Comparison of ENCODE assay signal across 12 mouse cellular contexts in genomic region chr7:75645156-75645933, GRCm38 (mm10).
DNase-seq lines count a peak whose midpoint lies in the region; ATAC-seq and TF ChIP-seq lines count a peak whose summit lies in the region.
"Had no signal": no experiment of that assay in that cellular context is flagged by ENCODE, and none has a peak within 500 bp of the region (broad histone marks: within the 10 kb centered on the region; RNA-seq: fewer than 3 reads in every experiment).

No protein-coding gene starts in this region.

- no peak overlapping the region for H3ac ChIP-seq in myocyte (ENCODE audit: control insufficient read depth, insufficient read length)

- 83% methylated on average over 5 of the region's 5 CpGs for WGBS in hindbrain, embryonic 14.5 days
- 84% methylated on average over 5 of the region's 5 CpGs for WGBS in hindbrain, embryonic 13.5 days
- WGBS in lung, embryonic 15.5 days: 71% methylated on average over 5 of the region's 5 CpGs
- WGBS in lung, adult 2 months: 57% methylated on average over 5 of the region's 5 CpGs
- WGBS in embryonic facial prominence, embryonic 14.5 days: 68% methylated on average over 5 of the region's 5 CpGs

- no peak for ATAC-seq in hindbrain, embryonic 14.5 days (ENCODE audit: low FRiP score)
- no peak for ATAC-seq in hindbrain, embryonic 13.5 days (ENCODE audit: low FRiP score)
- no peak for ATAC-seq in lung, embryonic 15.5 days (ENCODE audit: borderline replicate concordance, extremely low read depth, low FRiP score, low TSS enrichment)
- no peak for ATAC-seq in embryonic facial prominence, embryonic 14.5 days (ENCODE audit: low read depth)
- ATAC-seq in megakaryocyte progenitor cell, adult 5-6 weeks (replicated peaks; ENCODE audit: poor library complexity): no peak
- ATAC-seq: liver, embryonic 12.5 days had no signal

- H3K27me3 ChIP-seq in hindbrain, embryonic 14.5 days (ENCODE audit: control insufficient read depth, insufficient read depth, low read length): no peaks in the 10 kb centered on the region
- H3K27me3 ChIP-seq in hindbrain, embryonic 13.5 days: no peaks in the 10 kb centered on the region
- no peaks in the 10 kb centered on the region for H3K27me3 ChIP-seq in lung, embryonic 15.5 days
- H3K27me3 ChIP-seq in embryonic facial prominence, embryonic 14.5 days (replicated peaks; ENCODE audit: control insufficient read depth, insufficient read depth, low read length): no peaks in the 10 kb centered on the region
- H3K27me3 ChIP-seq in myocyte (ENCODE audit: control insufficient read depth, insufficient read depth, insufficient read length): no peaks in the 10 kb centered on the region
- H3K27me3 ChIP-seq: liver, embryonic 12.5 days had no signal

- intact Hi-C loops in left cerebral cortex, postnatal 10 days (cut with DNase I): no loop called here

- H3K9me3 ChIP-seq in hindbrain, embryonic 14.5 days (ENCODE audit: control insufficient read depth, low read length): no peaks in the 10 kb centered on the region
- no peaks in the 10 kb centered on the region for H3K9me3 ChIP-seq in hindbrain, embryonic 13.5 days
- no peaks in the 10 kb centered on the region for H3K9me3 ChIP-seq in lung, embryonic 15.5 days
- H3K9me3 ChIP-seq in embryonic facial prominence, embryonic 14.5 days (ENCODE audit: control insufficient read depth, low read length): no peaks in the 10 kb centered on the region
- H3K9me3 ChIP-seq: liver, embryonic 12.5 days; midbrain, embryonic 10.5 days had no signal

- no peak overlapping the region for H3K4me3 ChIP-seq in hindbrain, embryonic 14.5 days (replicated peaks; ENCODE audit: low read length)
- no peak overlapping the region for H3K4me3 ChIP-seq in hindbrain, embryonic 13.5 days
- H3K4me3 ChIP-seq in lung, embryonic 15.5 days: no peak overlapping the region
- no peak overlapping the region for H3K4me3 ChIP-seq in lung, adult 2 months (replicated peaks; ENCODE audit: extremely low read depth, low read depth, low read length)
- H3K4me3 ChIP-seq in embryonic facial prominence, embryonic 14.5 days (ENCODE audit: low read depth, low read length): peak overlapping the region; percentile 41; the same call in 1 of the 2 replicates
- peak overlapping the region; percentile 26 for H3K4me3 ChIP-seq in myocyte
- H3K4me3 ChIP-seq: liver, embryonic 12.5 days; midbrain, embryonic 10.5 days had no signal

- peak overlapping the region; percentile 61; the same call in 1 of the 2 replicates for H3K4me2 ChIP-seq in hindbrain, embryonic 14.5 days (replicated peaks)
- no peak overlapping the region for H3K4me2 ChIP-seq in hindbrain, embryonic 13.5 days
- no peak overlapping the region for H3K4me2 ChIP-seq in lung, embryonic 15.5 days
- H3K4me2 ChIP-seq in embryonic facial prominence, embryonic 14.5 days (ENCODE audit: low read depth, low read length): peak overlapping the region; percentile 47
- peak overlapping the region; percentile 57 for H3K4me2 ChIP-seq in myocyte (ENCODE audit: low read depth)
- H3K4me2 ChIP-seq: liver, embryonic 12.5 days had no signal

- no peak overlapping the region for H3K9ac ChIP-seq in hindbrain, embryonic 14.5 days
- no peak overlapping the region for H3K9ac ChIP-seq in hindbrain, embryonic 13.5 days
- no peak overlapping the region for H3K9ac ChIP-seq in lung, embryonic 15.5 days
- H3K9ac ChIP-seq in embryonic facial prominence, embryonic 14.5 days (ENCODE audit: low read depth, low read length): no peak overlapping the region
- H3K9ac ChIP-seq: liver, embryonic 12.5 days had no signal

- peaks cover 67% of the 10 kb centered on the region for H3K79me2 ChIP-seq in myocyte (ENCODE audit: control insufficient read depth, insufficient read depth)

- no peak overlapping the region for H3K27ac ChIP-seq in hindbrain, embryonic 14.5 days
- H3K27ac ChIP-seq in hindbrain, embryonic 13.5 days: no peak overlapping the region
- peak overlapping the region; percentile 2; the same call in 1 of the 2 replicates for H3K27ac ChIP-seq in lung, embryonic 15.5 days
- no peak overlapping the region; the same call in 1 of the 2 replicates for H3K27ac ChIP-seq in embryonic facial prominence, embryonic 14.5 days (replicated peaks; ENCODE audit: low read depth, low read length)
- H3K27ac ChIP-seq: liver, embryonic 12.5 days; midbrain, embryonic 10.5 days had no signal

- peaks cover 7% of the 10 kb centered on the region for H3K4me1 ChIP-seq in hindbrain, embryonic 14.5 days (replicated peaks; ENCODE audit: control insufficient read depth, insufficient read depth, low read length)
- H3K4me1 ChIP-seq in hindbrain, embryonic 13.5 days (replicated peaks): peaks cover 25% of the 10 kb centered on the region
- H3K4me1 ChIP-seq in lung, embryonic 15.5 days: peaks cover 38% of the 10 kb centered on the region
- H3K4me1 ChIP-seq in lung, adult 2 months (ENCODE audit: control insufficient read depth, insufficient read depth, low read length): peaks cover 44% of the 10 kb centered on the region
- H3K4me1 ChIP-seq in embryonic facial prominence, embryonic 14.5 days (ENCODE audit: control insufficient read depth, insufficient read depth, low read length): peaks cover 40% of the 10 kb centered on the region

- TF ChIP-seq POLR2A in lung, adult 2 months (IDR thresholded peaks at IDR 0.05; ENCODE audit: borderline replicate concordance, extremely low read depth, low read depth, low read length): no peak
- no peak for TF ChIP-seq POLR2A in myocyte (IDR thresholded peaks at IDR 0.05; ENCODE audit: insufficient read length, low read depth)

- H3K36me3 ChIP-seq in hindbrain, embryonic 14.5 days (replicated peaks; ENCODE audit: control insufficient read depth, insufficient read depth): no peaks in the 10 kb centered on the region
- no peaks in the 10 kb centered on the region for H3K36me3 ChIP-seq in hindbrain, embryonic 13.5 days
- H3K36me3 ChIP-seq in lung, embryonic 15.5 days: no peaks in the 10 kb centered on the region
- no peaks in the 10 kb centered on the region for H3K36me3 ChIP-seq in embryonic facial prominence, embryonic 14.5 days (ENCODE audit: control insufficient read depth, insufficient read depth, low read length)
- H3K36me3 ChIP-seq in myocyte (ENCODE audit: control insufficient read depth, insufficient read depth): peaks cover 5% of the 10 kb centered on the region
- H3K36me3 ChIP-seq: midbrain, embryonic 10.5 days had no signal

- no peak for DNase-seq in hindbrain, embryonic 14.5 days (ENCODE audit: low spot score)
- DNase-seq in lung, adult 2 months: no peak
- DNase-seq in embryonic facial prominence, embryonic 14.5 days (ENCODE audit: low spot score): no peak
- DNase-seq in left cerebral cortex, postnatal 10 days (ENCODE audit: extremely low spot score in 1 of 2, low spot score in 2 of 2): no peak
- DNase-seq: cerebellum, adult 18-20 months; lung, postnatal 10 days had no signal

- TF ChIP-seq CTCF in lung, adult 2 months (IDR thresholded peaks at IDR 0.05; ENCODE audit: insufficient read depth, low read length): no peak

TF ChIP-seq in myocyte, 11 proteins besides CTCF, POLR2A, EP300 and RAD21:
- TF ChIP-seq USF1 (IDR thresholded peaks at IDR 0.05; ENCODE audit: low read depth): peak; percentile 84
- no peak for TF ChIP-seq E2F4 (IDR thresholded peaks at IDR 0.05; ENCODE audit: insufficient read depth)

Comparison
In these comparisons a context has a peak if more than half of its experiments do, and no peak if none do; other contexts are left out.
1. H3K4me2 ChIP-seq: peak in hindbrain, embryonic 14.5 days (single experiment), embryonic facial prominence, embryonic 14.5 days (single experiment) and myocyte (single experiment); none in hindbrain, embryonic 13.5 days (single experiment) and lung, embryonic 15.5 days (single experiment).
2. H3K4me3 ChIP-seq: peak in embryonic facial prominence, embryonic 14.5 days (single experiment) and myocyte (single experiment); none in hindbrain, embryonic 14.5 days (single experiment), hindbrain, embryonic 13.5 days (single experiment), lung, embryonic 15.5 days (single experiment) and lung, adult 2 months (single experiment).